Mouse (Mus musculus): ENCODE results near the gene Slc34a2. TPM values are rescaled to one million over a fixed set of nuclear protein-coding genes. Genes with fewer than 3 reads are reported as not detected.

Slc34a2 gene
- total RNA-seq, 1 experiment from 2014 or later: 2.0 TPM

DNA sequence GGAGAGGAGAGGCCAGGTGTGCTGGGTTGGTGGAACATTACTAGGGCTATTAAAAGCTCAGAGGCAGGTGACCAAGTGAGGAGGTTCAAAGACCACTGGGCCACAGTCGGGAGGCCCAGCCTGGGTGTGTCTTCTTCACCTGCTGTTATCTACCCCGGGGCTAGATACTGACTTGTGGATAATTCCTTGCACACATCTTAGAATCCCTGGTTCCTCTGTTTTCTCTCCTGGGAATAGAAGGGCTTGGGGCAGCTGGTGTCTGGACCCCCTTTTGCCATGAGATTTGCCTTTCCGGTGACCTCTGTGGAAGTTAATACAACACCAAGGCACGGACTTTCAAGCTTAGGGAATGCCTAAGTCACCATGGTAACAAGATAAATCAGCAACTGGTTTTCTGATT lies 72.3 kb downstream of the Slc34a2 start:
- DNase-seq: no peak

DNA sequence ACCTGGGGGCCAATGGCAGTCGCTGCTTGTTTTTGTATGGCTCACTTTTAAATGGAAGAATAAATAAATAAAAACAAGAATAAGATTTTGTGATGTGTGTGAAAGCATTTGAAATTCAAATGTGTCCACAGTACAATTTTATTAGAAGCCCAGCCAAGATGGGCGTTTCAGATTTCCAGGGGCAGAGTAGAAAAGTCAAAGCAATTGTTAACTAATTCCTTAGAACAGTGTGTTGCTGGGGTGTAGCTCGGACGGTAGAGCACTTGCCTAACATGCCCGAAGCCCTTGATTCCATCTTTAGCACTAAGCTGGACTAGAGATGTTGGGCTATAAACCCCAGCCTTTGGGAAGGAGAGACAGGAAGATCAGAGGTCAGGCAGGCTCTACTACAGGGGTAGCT lies 73.2 kb downstream of the Slc34a2 start:
- no peak for DNase-seq

DNA sequence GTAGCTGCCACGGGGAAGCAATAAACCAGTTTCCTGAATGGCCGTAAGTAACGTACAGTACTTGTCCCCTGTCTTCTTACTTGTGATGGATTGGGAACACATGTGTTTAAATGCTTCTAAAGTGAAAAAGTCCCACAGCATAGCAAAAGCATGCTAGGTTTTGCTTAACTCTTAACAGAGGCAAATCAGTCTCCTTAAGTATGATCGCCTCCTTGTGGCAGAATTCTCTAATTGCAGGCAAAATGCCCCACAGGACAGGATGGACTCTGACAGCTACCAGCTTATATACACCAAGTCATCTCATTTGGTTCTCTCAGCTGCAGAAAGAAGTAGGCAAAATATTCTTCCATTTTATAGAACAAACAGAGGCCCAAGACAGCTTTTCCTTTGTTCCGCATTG lies 75.1 kb downstream of the Slc34a2 start:
- no peak for DNase-seq

DNA sequence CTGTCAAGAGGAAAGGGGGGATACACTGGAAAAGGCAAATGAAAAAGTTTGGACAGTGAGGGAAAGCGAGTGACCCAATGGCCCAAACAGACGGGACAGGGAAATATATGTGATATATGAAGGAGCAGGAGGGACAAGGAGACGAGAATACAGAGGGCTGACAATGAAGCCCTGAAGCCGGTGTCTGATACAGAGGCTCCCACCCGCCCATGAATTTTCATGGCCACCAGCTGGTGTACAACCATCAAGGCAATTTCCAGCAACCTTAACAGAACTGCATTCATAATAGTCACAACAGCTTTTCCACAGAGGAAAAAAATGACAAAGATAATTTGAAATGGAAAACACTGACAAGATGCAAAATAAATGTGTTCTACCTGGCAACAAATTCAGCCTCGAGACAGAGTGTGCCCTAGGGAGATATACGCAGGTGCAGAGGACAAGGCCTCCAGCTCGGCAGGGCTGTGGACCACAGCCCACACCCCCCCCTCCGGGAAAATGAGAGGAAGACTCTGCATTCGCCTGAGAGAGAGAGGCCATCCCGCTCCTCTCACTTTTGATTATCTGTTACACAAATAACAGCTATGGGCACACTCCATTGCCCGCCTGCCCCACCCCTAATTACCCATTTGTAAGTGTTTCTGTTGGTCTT lies 76.9 kb downstream of the Slc34a2 start:
- DNase-seq: no peak

DNA sequence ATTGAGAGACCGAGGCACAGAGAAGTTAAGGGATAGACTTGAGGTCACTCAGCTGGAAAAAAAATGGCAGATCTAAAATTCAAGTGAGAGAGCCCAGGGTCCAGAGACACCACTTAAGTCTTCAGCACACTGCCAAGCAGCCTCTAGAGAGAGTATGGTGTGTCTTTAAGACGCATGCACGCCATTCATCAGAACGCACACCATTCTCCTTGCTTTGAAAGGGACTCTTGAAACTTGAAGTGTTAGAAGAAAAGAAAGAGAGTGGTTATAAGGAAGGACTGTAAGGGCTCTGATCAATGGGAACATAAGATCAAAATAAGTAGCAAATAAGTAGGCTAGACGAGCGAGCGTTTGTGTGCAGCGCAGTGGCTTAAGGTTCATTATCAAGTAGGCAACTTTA lies 80.3 kb downstream of the Slc34a2 start:
- DNase-seq: no peak

DNA sequence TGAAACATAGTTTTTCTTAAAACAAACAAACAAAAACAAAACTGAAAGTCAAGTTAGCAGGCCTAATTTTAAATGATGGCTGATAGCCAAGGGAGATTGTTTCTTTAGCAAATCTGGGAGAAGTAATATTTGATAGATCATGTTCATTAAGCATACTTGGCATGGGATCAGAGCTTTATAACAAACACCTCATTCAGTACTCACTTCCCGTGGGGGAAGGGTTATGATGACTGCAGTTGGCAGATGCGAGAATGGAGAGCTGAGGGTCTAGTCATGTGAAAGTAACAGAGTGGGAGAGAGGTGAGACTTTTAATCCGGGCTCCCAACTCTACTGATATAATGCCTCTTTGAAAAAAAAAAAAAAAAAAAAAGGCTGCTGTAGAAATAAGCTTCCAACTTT lies 81.8 kb downstream of the Slc34a2 start:
- no peak for DNase-seq

Other genes starting within 250 kb of the Slc34a2 start
- 57.5 and 66.8 TPM in 2 replicates for gene Anapc4, start 204.1 kb upstream of the Slc34a2 start, total RNA-seq (2021)
- 2.9 and 3.0 TPM in 2 replicates for gene Sel1l3, start 175.8 kb downstream of the Slc34a2 start, total RNA-seq (2021)
- 63.7 and 65.9 TPM in 2 replicates for gene Smim20, start 229.0 kb downstream of the Slc34a2 start, total RNA-seq (2021)